20 mouse cellular contexts compared by ENCODE assay signal in the genomic region with DNA sequence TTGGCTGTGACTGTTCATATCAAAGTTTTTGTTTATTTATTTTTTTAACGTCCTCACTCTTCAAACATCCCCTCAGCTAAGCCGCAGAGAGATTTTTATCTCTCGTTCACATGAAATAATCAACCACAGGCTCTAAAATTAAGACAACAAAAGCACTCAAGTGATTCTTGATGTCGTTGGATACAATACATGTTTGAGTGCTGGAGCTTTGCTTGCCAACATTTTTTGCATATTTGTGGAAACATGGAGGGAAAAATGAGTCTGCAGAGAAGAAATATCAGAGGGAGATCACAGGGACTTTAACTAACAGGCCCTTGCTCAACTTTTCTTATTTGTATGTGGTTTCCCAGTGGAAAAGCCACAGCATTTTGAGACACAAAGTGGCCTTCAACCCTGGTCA.
DNase-seq lines count a peak whose midpoint lies in the region; ATAC-seq and TF ChIP-seq lines count a peak whose summit lies in the region.
"Had no signal": no experiment of that assay in that cellular context is flagged by ENCODE, and none has a peak within 500 bp of the region (broad histone marks: within the 10 kb centered on the region; RNA-seq: fewer than 3 reads in every experiment).

No protein-coding gene starts in this region.

- no peaks in the 10 kb centered on the region for H3K36me3 ChIP-seq in kidney, adult 2 months (ENCODE audit: control insufficient read depth, insufficient read depth, low read length)
- no peaks in the 10 kb centered on the region for H3K36me3 ChIP-seq in lung, postnatal 0 days (ENCODE audit: insufficient read depth, low read length)
- H3K36me3 ChIP-seq in forebrain, embryonic 15.5 days = no peaks in the 10 kb centered on the region
- H3K36me3 ChIP-seq: G1E; heart, embryonic 13.5 days; hindbrain, embryonic 15.5 days had no signal

- no peak for TF ChIP-seq EP300 in lung, postnatal 0 days (IDR thresholded peaks at IDR 0.05)

- H3K4me3 ChIP-seq in kidney, adult 2 months (ENCODE audit: insufficient read depth, low read depth, low read length) = no peak overlapping the region
- H3K4me3 ChIP-seq in lung, postnatal 0 days (ENCODE audit: low read depth, low read length) = no peak overlapping the region
- H3K4me3 ChIP-seq in forebrain, embryonic 15.5 days = no peak overlapping the region
- H3K4me3 ChIP-seq: heart, embryonic 13.5 days; hindbrain, embryonic 15.5 days had no signal

- in situ Hi-C loops in Patski (cut with MboI; ENCODE audit: low pct_unique_long_range_greater_than_20kb) = no loop called here

- TF ChIP-seq CTCF in kidney, adult 2 months (conservative IDR thresholded peaks at IDR 0.05; ENCODE audit: insufficient read depth, insufficient read length, low read depth, low read length) = no peak
- TF ChIP-seq CTCF in lung, postnatal 0 days (IDR thresholded peaks at IDR 0.05) = no peak
- TF ChIP-seq CTCF in Patski (IDR thresholded peaks at IDR 0.05) = no peak

- H3K27me3 ChIP-seq in kidney, adult 2 months (replicated peaks; ENCODE audit: control insufficient read depth, insufficient read depth, low read length) = no peaks in the 10 kb centered on the region
- H3K27me3 ChIP-seq in lung, postnatal 0 days (replicated peaks; ENCODE audit: insufficient read depth, low read length) = no peaks in the 10 kb centered on the region
- H3K27me3 ChIP-seq in Patski = no peaks in the 10 kb centered on the region
- no peaks in the 10 kb centered on the region for H3K27me3 ChIP-seq in forebrain, embryonic 15.5 days
- H3K27me3 ChIP-seq: hindbrain, embryonic 15.5 days had no signal

- no peak overlapping the region for H3K9ac ChIP-seq in lung, postnatal 0 days (replicated peaks; ENCODE audit: low read depth)
- no peak overlapping the region for H3K9ac ChIP-seq in forebrain, embryonic 15.5 days (replicated peaks)
- H3K9ac ChIP-seq: heart, embryonic 13.5 days; hindbrain, embryonic 15.5 days had no signal

- 45% methylated on average over 4 of the region's 4 CpGs for whole genome bisulfite sequencing in kidney, adult 2 months
- 6% methylated on average over 4 of the region's 4 CpGs for WGBS in lung, postnatal 0 days
- 64% methylated on average over 4 of the region's 4 CpGs for WGBS in forebrain, embryonic 15.5 days

- POLR2A ChIA-PET in Patski (lab: Charles Lee) = interaction anchor here (0.6 kb wide), 1 partner anchor 713 kb away, joined by 4 read pairs; no protein-coding TSS in a partner anchor

- no peaks in the 10 kb centered on the region for H3K4me1 ChIP-seq in kidney, adult 2 months (ENCODE audit: control insufficient read depth, insufficient read depth, low read length)
- H3K4me1 ChIP-seq in lung, postnatal 0 days (ENCODE audit: insufficient read depth, low read depth, low read length) = no peaks in the 10 kb centered on the region
- H3K4me1 ChIP-seq in forebrain, embryonic 15.5 days = no peaks in the 10 kb centered on the region
- H3K4me1 ChIP-seq: heart, embryonic 13.5 days; hindbrain, embryonic 15.5 days had no signal

- peak; percentile 2 for DNase-seq in kidney, adult 2 months
- DNase-seq in kidney, adult 18-20 months = no peak
- peak; percentile 19 for DNase-seq in lung, postnatal 0 days (ENCODE audit: low spot score)
- no peak for DNase-seq in lung, adult 18-20 months
- DNase-seq in Patski (ENCODE audit: low read depth, low spot score) = peak; percentile 17
- DNase-seq in left cerebral cortex, postnatal 36 days (ENCODE audit: low spot score in 2 of 2) = no peak
- DNase-seq: adrenal gland, adult 2 months; adrenal gland, postnatal 36 days; B cell, adult 2 months; cerebellum, adult 2 months; cerebellum, postnatal 10 days; gastrocnemius, postnatal 14 days; heart, postnatal 36 days had no signal

- no peak overlapping the region for H3K27ac ChIP-seq in kidney, adult 2 months (ENCODE audit: insufficient read depth, low read depth, low read length)
- no peak overlapping the region for H3K27ac ChIP-seq in lung, postnatal 0 days (ENCODE audit: low read length)
- H3K27ac ChIP-seq in forebrain, embryonic 15.5 days (replicated peaks) = no peak overlapping the region
- H3K27ac ChIP-seq: heart, embryonic 13.5 days; hindbrain, embryonic 15.5 days had no signal

- intact Hi-C loops in left cerebral cortex, postnatal 36 days (cut with DNase I) = no loop called here

- CTCF ChIA-PET in Patski (lab: Charles Lee) = no interaction called here

- ATAC-seq in lung, postnatal 0 days = no peak
- no peak for ATAC-seq in Patski
- no peak for ATAC-seq in forebrain, embryonic 15.5 days (replicated peaks)
- ATAC-seq: CD4-positive, CD25-positive, alpha-beta regulatory T cell, adult 4 months; forebrain, embryonic 14.5 days; intestine, embryonic 16.5 days had no signal

- H3K9me3 ChIP-seq in lung, postnatal 0 days (ENCODE audit: low read length) = no peaks in the 10 kb centered on the region
- no peaks in the 10 kb centered on the region for H3K9me3 ChIP-seq in forebrain, embryonic 15.5 days
- H3K9me3 ChIP-seq: heart, embryonic 13.5 days; hindbrain, embryonic 15.5 days had no signal

- no peak for TF ChIP-seq POLR2A in kidney, adult 2 months (IDR thresholded peaks at IDR 0.05; ENCODE audit: low read depth, low read length)

- no peak overlapping the region for H3K4me2 ChIP-seq in lung, postnatal 0 days (replicated peaks; ENCODE audit: low read depth, low read length)
- no peak overlapping the region for H3K4me2 ChIP-seq in forebrain, embryonic 15.5 days (replicated peaks)
- H3K4me2 ChIP-seq: heart, embryonic 13.5 days; hindbrain, embryonic 15.5 days had no signal

Comparison
In these comparisons a context has a peak if more than half of its experiments do, and no peak if none do; other contexts are left out.
1. DNase-seq: peak in kidney, adult 2 months (single experiment), lung, postnatal 0 days (single experiment) and Patski (single experiment); none in kidney, adult 18-20 months (single experiment), lung, adult 18-20 months (0 of 2) and left cerebral cortex, postnatal 36 days (0 of 2).